Mouse (Mus musculus) brain, adult 2 months (tissue): ENCODE measurements around the gene Cpeb4.
"Not testable (repeated sequence)": the region's sequence is repeated elsewhere in the genome, so short reads cannot be mapped to it uniquely, and the experiment has no call there.

Source experiments
- DNase-seq: peaks from one replicate; pipeline ENCODE4 v3.0.0; 2011; ENCODE audit warnings: low read depth, low spot score

Cpeb4 gene

DNA sequence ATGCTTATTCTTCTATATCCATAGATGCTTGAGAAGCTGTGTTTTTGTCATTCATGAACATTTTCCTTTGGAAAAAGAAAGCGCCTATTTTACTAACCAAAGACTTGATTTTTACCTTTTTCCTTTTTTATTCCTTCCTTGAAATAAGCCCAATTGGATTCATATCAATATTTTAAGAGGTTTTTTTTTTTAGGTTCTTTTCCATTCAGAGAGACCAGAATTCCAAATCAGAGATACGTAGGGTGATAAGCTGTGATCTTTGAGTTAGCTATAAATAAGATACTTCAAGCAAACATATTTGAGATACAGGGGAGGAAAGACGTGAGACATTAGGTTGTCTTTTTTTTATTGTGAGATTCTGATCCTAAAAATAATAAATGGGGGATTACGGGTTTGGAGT lies at the start of gene Cpeb4:
Gene Cpeb4 (plus strand): TSS at position 301 of the 400 bp plus-strand sequence.
- DNase-seq = no peak

DNA sequence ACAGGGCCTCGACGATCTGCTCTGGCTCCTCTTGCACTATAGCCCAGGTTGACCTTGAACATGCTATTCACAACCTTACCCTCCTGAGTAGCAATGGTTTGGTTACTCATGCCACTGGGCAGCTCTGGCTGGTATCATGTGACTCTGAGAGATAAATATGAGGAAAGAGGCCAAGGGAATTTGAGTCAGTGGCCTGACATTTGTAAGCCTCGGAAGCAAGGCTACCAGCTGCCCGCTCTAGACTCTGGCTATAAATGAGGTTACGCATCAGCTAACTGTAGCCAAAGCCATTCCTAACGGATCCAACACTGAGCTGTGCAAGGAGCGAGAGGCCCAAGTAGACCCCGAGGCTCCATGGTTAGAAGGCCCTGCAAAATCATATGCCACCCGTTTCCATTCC lies 49.5 kb upstream of the Cpeb4 start:
- no peak for DNase-seq

DNA sequence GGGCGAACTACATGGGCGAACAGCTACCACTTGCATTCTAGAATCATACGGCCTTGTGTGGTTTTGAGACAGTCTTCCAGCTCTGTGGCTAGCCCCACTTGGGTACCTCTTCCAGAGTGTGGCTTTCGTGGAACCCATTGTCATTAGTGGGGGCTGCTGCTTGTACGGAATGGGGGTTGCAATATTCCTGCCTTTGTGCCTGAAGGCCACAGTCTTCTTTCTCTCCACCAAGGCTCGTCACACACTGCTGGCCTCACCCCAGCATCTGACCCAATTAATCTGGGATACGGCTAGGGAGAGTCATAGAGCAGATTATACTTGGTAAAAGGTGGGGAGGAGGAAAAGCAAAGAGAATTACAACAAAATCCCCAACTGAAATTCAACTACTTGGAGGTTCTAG lies 48.5 kb upstream of the Cpeb4 start:
- DNase-seq = no peak

DNA sequence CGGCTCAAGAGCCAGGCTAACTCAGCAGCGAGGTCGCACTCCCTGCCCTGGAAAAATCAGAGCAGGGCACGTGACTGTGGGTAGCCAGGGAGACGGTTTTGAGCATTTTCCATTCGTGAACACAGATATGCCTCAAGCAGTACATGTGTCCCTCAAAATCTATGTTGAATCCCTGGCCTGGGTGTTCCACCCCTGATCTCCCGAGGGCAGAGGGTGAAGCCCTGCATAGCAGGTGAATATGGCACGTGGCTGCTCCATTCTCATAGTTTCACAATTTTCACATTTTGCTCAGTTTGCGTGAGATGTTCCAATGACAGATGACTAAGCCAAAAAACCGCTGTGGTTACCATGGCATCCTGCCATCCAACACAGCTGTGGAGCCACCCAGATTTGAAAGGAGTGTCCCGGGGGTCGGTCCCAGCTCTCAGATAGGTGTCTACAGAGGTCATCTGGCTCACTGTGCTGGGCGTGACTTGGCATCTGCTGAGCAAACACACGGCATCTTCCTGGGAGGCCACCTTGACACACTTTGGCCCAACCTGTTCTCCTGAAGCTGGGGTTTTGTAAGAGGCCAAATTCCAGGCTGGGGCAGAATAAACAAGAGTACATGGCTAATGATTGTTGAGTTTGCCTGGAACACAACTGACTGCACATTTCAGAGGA lies 47.4 kb upstream of the Cpeb4 start:
- DNase-seq = peak; percentile 90

DNA sequence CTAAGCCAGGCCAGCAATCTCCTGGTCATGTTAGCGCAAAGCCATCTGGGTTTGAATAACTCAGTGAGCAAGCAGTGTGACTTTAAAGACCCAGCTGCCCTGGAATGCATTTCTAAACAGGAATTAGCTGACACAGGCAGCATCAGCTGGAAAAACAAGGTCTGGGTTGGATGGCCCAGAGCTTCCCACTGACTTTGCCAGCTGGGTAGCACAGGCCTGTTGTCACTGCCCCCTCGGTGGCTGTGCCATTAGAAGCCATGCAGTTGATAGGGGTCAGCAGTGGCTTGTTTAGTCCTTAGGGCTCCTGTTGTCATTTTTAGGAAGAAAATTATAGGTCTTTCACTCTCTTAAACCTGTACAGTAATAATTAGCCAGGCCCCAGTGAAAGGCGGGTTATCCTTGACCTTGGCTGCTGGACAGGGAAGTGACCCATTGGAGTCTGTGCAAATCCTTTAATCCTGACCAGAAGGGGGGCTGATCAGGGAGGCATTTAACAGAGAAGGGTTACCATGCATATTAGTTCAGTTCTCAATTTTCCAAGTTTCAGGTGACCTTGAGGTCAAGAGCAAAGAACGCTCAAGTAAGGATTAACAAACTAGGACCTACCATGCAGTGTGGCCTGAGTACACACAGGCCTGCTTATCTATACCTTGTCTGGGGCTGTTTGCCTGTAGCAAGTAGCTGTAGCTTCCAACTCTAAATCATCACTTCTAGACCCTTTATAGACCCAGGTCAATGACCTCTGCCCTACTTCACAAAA lies 43.8 kb upstream of the Cpeb4 start:
- peak; percentile 52 for DNase-seq

DNA sequence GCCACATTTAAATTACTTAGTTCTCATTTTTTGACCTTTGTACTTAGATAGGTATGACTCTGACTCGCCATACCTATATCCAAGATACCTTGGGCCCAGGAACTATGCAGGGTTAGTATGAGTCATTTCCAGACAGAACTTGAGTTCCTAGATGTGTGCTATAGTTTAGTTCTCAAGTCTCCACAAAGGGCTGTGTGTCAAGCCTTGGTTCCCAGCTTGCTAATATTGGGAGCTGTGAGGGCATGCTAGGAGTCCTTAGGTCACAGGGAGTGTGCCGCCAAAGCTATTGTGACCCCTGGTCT lies 43.3 kb upstream of the Cpeb4 start:
- no peak for DNase-seq

DNA sequence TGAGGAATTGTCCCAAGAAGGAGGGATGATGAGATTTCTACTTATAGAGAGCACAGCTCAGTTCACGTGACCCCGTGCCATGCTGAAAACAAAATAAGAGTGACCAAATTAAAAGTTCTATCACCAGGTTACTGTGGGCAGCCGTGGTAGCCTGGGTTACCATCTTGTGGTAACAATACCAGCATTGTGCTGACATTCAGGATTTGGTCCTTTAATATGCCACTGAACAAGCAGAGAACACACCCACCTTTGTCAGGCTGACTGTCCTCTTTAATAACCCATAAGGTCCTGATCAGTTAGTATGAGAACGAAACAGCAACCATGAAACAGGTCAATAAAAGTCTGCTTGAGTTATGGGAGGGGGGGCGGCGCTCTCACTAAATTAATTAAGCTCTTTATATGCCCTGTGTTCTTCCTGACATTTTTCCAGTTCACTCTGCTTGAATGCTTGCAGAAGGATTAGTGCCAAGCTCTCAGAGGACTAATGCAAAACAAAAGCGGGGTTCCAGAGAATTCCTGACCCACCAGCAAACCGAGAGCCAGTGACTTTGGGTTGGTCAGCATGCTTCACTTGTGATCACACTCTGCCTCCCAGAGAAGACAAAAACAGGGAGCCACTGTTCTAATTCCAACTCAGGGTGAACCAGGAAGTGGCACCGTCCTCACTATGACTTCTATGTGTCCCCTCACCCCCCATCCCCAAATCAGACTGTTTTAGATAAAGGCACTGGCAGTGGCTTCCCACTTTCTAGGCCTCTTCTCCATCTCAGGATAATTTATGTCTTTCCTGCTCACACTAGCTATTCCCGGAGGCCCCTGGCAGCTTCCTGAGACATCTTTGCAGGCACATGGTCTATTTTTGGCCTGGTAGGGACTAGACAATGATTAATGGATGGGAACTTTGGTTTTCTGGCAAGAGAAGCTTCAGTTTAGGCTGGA lies 41.5 kb upstream of the Cpeb4 start:
- DNase-seq = peak; percentile 65

DNA sequence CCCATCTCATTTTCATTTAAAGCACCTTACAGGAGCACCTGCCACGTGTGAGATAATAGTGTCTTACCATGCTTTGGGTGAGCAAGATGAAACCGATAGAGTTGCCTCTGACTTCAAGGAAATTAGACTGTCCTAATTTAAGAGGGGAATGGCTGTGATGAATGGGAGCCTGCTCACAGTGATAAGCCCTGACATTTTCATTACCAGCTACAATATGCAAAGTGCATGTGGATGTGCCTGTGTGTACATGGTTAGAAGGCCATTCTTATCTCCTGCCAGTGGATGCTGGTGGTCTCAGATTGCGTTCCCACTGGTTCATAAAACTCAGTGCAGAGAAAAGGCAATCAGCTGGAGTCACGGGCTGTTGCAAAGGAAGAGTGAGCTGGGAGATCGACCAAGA lies 40.6 kb upstream of the Cpeb4 start:
- DNase-seq = no peak

DNA sequence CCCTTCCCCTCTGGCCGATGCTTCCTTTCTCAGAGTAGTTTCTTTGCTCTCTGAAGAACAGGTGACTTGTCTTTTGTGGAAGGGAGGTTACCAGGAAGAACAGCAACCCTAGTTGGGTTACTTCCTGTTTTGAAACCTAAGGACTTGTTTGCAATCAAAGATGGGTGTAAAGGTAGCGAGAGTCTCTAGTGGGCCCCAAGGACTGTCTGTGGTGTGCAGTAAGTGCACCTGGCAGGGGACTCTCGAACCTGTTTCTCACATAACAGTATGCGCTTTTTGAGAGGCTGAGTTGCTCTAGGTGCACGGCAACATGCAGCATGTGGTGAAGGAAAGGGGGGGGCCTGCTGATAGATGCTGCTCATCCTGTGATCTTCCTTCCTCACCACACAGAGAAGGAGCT lies 40.0 kb upstream of the Cpeb4 start:
- no peak for DNase-seq

DNA sequence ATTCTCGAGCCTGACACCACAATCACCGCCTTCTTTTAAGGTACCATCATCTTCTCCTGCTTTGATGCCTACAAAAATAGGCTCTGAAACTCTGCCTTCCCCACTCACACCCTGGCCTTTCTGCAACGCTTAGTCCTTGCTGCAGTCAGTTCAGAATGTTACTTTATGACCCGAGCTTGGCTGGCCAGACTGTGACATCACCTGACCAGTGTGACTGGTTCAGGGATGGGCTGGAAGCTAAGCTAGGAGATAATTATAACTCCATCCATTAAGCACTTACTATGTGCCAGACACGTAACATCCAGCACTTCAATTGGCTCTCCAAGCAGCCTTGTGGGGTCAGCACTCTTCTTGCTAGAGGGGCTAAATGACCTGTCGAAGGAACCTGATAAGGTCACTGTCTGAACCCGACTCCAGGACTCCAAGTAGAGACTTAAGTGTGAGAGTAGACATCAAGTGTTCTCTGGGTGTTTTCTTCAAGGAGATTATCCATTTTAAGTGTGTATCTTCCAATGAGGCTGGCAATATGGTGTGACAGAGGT lies 39.5 kb upstream of the Cpeb4 start:
- DNase-seq = no peak

DNA sequence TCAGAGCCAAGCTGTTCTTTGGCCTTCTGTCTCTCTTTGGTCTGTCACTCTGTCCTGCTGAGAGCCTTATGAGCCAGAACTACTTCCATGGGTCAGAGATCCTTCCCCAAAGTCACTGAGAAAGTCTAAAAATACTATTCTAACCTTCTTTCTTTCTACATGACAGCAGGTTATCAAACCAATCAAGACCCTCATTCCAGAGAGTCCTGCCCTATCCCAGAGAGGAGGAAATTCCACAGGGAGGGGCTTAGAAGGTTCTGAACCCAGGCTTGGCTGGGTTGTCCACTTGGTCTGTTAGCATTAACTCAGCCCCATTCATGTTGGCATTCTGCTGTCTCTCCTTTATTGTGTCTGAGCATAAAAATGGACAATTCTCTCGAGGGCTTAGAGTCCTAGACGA lies 38.5 kb upstream of the Cpeb4 start:
- no peak for DNase-seq

DNA sequence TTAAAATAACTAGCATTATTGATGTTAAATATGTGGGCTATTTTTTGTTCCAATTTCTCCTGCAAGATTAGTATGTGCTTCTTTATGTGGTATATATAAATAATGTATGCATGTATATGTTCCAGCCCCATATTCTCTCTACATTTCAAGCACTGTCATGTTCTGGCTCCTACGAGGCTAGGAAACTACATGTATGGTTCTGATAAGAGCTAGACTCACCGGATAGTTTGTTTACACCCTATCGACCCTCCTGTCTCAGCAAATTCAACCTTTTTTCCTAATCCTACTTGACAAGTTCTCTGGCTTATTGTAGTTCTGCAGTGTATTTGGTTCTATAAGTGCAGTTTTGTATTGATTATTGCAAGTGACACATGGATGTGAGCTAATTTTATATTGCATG lies 36.7 kb upstream of the Cpeb4 start:
- no peak for DNase-seq

DNA sequence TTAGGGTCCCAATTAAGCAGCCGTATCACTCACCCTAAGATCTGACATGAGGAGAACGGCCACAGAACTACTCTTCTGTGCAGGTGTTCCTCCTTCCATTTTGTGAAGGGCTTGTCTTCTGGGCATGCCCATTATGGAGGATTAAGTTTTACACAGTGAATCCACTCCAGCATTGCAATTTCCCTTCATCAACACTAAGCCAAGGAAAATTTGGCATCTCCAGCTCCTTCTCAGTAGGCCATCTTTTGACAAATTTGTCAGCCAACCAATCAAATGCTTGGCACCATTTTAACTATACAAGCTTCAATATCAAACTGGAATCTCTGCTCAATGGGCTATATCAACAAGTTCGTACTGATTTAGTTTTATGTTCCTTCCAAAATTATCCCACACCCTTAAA lies 34.8 kb upstream of the Cpeb4 start:
- DNase-seq = peak; percentile 86

DNA sequence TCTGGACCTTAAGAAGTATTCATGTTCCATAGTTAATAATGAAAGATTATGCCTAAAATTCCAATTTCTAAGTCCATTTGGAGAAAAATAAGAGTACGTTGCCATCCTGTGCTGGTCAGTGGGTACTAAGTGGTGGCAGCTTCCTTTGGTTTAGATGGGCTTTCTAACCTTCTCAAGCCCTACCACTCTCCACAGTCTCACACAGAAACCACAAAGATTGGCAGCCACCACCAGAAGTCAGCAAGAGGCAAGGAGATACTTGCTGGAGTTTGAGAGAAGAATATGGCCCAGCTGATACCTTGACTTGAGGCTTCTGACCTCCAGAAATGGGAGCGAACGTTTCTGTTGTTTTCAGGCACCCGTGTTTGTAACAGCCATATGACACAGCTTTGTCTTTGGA lies 34.3 kb upstream of the Cpeb4 start:
- no peak for DNase-seq

DNA sequence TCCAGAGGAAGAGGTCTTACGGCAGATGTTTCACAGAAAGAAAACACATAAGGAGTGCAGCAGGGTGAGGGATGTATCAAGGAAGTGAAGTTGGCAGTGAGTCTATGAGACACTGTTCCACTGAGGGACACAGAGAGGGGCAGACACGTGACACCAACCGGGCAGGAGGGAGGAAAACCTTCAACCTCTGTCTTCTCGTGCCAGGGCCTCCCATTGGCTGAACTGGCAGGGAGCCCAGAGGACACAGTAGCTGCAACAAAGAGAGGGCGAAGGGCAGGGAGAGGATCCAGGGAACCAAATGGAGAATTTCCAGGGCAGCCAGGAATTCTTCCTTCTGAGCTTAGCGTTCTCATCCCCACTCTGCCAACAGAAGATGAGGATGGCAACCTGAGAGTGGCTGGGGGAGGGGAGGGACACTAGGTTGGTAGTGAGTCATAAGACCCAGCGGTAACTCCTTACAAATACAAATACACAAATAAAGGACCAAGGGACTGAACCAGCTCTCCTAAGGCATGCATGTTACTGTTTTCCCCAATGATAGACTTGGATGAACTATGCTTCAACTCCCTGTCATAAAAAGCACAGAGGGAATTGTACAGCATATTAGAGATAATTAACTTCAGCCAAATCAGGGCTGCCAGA lies 33.4 kb upstream of the Cpeb4 start:
- peak; percentile 88 for DNase-seq

DNA sequence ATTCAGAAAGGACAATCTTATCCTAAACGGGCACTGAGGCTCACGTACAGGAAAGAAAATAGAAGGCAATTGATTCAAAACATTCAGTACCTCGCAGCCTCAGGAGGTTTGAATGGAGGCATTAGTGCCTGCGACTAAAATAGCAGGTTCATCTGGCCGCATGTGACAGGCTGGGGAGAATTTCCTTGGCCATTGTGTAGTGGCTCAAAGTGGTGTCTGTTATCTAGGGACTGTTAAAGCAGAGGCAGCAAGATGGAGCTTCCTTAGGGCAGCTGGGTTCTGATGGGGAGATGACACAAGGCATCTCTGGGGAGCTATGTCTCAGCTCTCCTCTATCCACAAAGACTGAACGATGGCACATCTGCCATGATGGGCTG lies 32.9 kb upstream of the Cpeb4 start:
- DNase-seq = peak; percentile 57

DNA sequence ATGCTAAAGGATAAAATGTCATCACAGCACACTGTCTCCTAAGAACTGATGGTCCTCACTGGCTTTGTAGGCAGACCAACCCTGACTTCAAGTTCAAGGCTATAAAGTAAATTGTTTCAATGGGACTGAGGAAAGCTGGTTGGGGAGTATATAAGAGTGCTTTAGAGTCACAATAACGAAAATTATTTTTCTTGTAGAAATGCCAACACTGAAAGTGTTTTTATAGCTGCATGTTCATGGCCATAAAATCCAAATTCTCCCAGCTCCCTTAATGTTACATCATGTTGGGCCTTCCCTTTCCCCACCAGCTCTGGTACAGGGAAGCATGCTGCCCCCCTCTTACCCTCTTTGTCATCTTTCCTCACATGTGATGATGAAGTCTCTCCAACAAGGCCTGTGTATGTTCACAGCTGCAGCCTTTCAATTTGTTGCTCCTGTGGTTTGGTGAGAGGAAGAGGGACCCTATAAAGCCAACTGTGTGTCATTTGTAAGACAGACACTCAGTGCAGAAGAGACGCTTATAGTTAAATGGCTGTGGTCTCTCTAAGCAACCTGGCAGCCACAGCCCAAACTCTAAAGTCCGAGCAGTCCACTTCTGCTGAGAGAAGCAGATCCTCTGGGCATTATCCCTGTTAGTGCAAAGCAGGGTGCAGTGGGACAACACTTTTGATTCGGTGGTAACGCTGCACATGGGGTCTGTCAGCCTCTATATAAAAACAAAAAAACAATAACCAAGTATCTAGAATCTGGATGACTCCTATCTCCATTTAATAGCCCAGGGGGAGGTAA lies 29.6 kb upstream of the Cpeb4 start:
- DNase-seq = no peak

DNA sequence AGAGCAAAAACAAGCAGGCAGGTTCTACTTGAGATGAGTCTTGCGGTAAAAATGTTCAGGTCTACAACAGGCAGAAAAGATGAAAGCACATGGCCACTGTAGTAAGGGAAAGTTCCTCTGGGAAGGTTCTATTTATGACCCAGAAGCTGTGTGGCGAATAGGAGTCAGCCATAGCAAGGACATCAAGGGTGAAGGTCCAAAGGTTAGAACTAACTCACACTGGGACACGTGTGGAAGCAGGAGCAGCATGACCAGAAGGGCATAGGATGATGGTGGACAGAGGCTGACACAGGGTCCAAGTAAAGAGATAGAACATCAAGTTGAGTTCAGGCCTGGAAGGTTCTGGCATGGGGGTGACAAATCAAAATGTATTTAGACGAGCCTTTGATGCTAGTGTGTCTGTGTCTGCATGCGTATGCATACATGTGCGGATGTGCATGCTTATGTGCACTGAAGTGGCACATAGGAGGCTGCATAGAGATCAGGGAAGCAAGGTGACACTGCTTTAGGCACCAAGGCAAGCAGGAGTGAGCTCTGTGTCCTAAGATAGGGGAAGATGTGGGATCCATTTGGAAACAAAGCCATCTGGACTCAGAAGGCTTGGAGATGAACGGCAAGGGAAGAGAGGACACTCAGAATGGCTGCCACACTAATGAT lies 28.7 kb upstream of the Cpeb4 start:
- no peak for DNase-seq

DNA sequence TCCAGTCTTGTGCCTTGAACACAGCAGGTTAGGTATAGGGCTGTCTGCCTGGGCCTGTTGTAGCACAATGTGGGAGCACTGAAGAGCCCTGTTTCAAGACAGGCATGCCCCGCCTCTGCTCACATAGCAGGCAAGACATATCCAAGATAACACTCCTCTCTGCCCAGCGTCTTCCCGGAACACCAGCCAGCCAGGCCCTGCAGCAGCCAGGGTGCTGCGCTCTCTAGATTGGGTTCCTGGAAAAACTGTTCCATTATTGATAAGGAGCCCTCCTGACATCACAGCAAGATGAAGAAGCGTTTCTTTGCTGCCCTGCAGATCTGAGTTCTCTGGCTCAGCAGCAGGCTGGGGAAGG lies 28.2 kb upstream of the Cpeb4 start:
- no peak for DNase-seq

DNA sequence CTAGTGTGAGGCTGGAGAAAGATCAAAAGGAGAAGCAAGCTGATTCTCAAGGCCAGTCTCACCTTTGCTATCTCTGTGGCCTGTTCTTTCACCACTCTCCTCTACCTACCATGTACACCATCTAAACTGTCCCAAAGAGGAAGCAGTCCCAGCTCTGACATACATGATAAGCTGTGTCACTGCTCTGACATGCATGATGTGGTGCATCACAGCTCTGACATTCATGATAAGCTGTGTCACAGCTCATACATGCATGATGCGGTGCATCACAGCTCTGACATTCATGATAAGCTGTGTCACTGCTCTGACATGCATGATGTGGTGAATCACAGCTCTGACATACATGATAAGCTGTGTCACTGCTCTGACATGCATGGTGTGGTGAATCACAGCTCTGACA lies 26.9 kb upstream of the Cpeb4 start:
- DNase-seq = not testable (repeated sequence)
